Mouse (Mus musculus): ENCODE data around the gene Gtsf1l.
A peak's percentile ranks its signal among the peaks of the same experiment; 100 is the strongest.
"Not testable (repeated sequence)": the region's sequence is repeated elsewhere in the genome, so short reads cannot be mapped to it uniquely, and the experiment has no call there.

The Gtsf1l gene

GRCm38 (mm10) chr2:163085047-163085446 lies 2.6 kb downstream of the Gtsf1l start:
- DNase-seq (ENCODE audit: low spot score): no peak

GRCm38 (mm10) chr2:163084519-163084918 lies 3.1 kb downstream of the Gtsf1l start:
- no peak for DNase-seq (ENCODE audit: low spot score)

- DNase-seq (ENCODE audit: low spot score): no peak
These were observed 5.1 kb downstream of the Gtsf1l start for GRCm38 (mm10) chr2:163082591-163082990.

- DNase-seq (ENCODE audit: low spot score): no peak
These were observed 8.6 kb downstream of the Gtsf1l start for GRCm38 (mm10) chr2:163079041-163079440.

- DNase-seq (ENCODE audit: low spot score): no peak
These were observed 12.4 kb downstream of the Gtsf1l start for GRCm38 (mm10) chr2:163075234-163075633.

GRCm38 (mm10) chr2:163074808-163075207 lies 12.8 kb downstream of the Gtsf1l start:
- DNase-seq (ENCODE audit: low spot score): no peak

- no peak for DNase-seq (ENCODE audit: low spot score)
These were observed 13.6 kb downstream of the Gtsf1l start for GRCm38 (mm10) chr2:163074006-163074405.

GRCm38 (mm10) chr2:163073023-163073757 lies 14.5 kb downstream of the Gtsf1l start:
- no peak for DNase-seq (ENCODE audit: low spot score)

- no peak for DNase-seq (ENCODE audit: low spot score)
These were observed 16.1 kb downstream of the Gtsf1l start for GRCm38 (mm10) chr2:163071590-163071989.

GRCm38 (mm10) chr2:163070213-163070612 lies 17.4 kb downstream of the Gtsf1l start:
- no peak for DNase-seq (ENCODE audit: low spot score)

- no peak for DNase-seq (ENCODE audit: low spot score)
These were observed 20.4 kb downstream of the Gtsf1l start for GRCm38 (mm10) chr2:163067233-163067632.

GRCm38 (mm10) chr2:163066326-163066725 lies 21.3 kb downstream of the Gtsf1l start:
- DNase-seq (ENCODE audit: low spot score): no peak

- no peak for DNase-seq (ENCODE audit: low spot score)
These were observed 25.5 kb downstream of the Gtsf1l start for GRCm38 (mm10) chr2:163062119-163062508.

GRCm38 (mm10) chr2:163061203-163062118 lies 26.2 kb downstream of the Gtsf1l start:
- DNase-seq (ENCODE audit: low spot score): no peak

- DNase-seq (ENCODE audit: low spot score): no peak
These were observed 27.0 kb downstream of the Gtsf1l start for GRCm38 (mm10) chr2:163060630-163061029.

- DNase-seq (ENCODE audit: low spot score): not testable (repeated sequence)
These were observed 28.7 kb downstream of the Gtsf1l start for GRCm38 (mm10) chr2:163058981-163059380.

GRCm38 (mm10) chr2:163056584-163056983 lies 31.1 kb downstream of the Gtsf1l start:
- DNase-seq (ENCODE audit: low spot score): no peak

- no peak for DNase-seq (ENCODE audit: low spot score)
These were observed 31.9 kb downstream of the Gtsf1l start for GRCm38 (mm10) chr2:163055715-163056114.

- DNase-seq (ENCODE audit: low spot score): no peak
These were observed 32.7 kb downstream of the Gtsf1l start for GRCm38 (mm10) chr2:163054891-163055494.

GRCm38 (mm10) chr2:163054335-163054840 lies 33.3 kb downstream of the Gtsf1l start, which contains the start of gene Mybl2:
Gene Mybl2 (plus strand): TSS chr2:163054687.
- peak; percentile 94 for DNase-seq (ENCODE audit: low spot score)

GRCm38 (mm10) chr2:163052826-163053225 lies 34.8 kb downstream of the Gtsf1l start:
- no peak for DNase-seq (ENCODE audit: low spot score)

- no peak for DNase-seq (ENCODE audit: low spot score)
These were observed 35.6 kb downstream of the Gtsf1l start for GRCm38 (mm10) chr2:163052101-163052500.
